Mouse (Mus musculus) heart, embryonic 12.5 days (tissue): ENCODE results near the gene C1ql4. TPM values are rescaled to one million over a fixed set of nuclear protein-coding genes. Genes with fewer than 3 reads are reported as not detected.

ENCODE experiments used
- ATAC-seq: fragments of 200-750 bp; cut with Nextera tagmentation; 2 replicates; pipeline ENCODE4 v1.8.0; 2017; ENCODE audit warnings: moderate TSS enrichment, moderate library complexity; ENCODE audit not compliant: insufficient number of reproducible peaks, low FRiP score
- H3K27ac ChIP-seq: fragments of 300-500 bp; sonication (generic); 2 replicates; pipeline ENCODE4 v1.5.1; 2016; ENCODE audit warnings: mild to moderate bottlenecking, moderate library complexity; ENCODE audit not compliant: poor library complexity, severe bottlenecking
- H3K27me3 ChIP-seq: fragments of 300-500 bp; sonication (generic); replicated peaks from 2 replicates; pipeline ENCODE4 v1.6.1; 2016; ENCODE audit warnings: mild to moderate bottlenecking, moderate library complexity
- H3K36me3 ChIP-seq: fragments of 300-500 bp; sonication (generic); 2 replicates; pipeline ENCODE4 v1.6.1; 2016; ENCODE audit warnings: mild to moderate bottlenecking, moderate library complexity
- H3K4me1 ChIP-seq: fragments of 300-500 bp; sonication (generic); replicated peaks from 2 replicates; pipeline ENCODE4 v1.6.1; 2016; ENCODE audit warnings: mild to moderate bottlenecking
- H3K4me2 ChIP-seq: fragments of 300-500 bp; sonication (generic); 2 replicates; pipeline ENCODE4 v1.6.1; 2016; ENCODE audit warnings: mild to moderate bottlenecking, moderate library complexity
- H3K4me3 ChIP-seq: fragments of 300-500 bp; sonication (generic); 2 replicates; pipeline ENCODE4 v1.5.1; 2016; ENCODE audit warnings: mild to moderate bottlenecking
- H3K9ac ChIP-seq: fragments of 300-500 bp; sonication (generic); 2 replicates; pipeline ENCODE4 v1.6.1; 2016; ENCODE audit warnings: mild to moderate bottlenecking, moderate library complexity
- H3K9me3 ChIP-seq: fragments of 300-500 bp; sonication (generic); replicated peaks from 2 replicates; pipeline ENCODE4 v1.6.1; 2016; ENCODE audit warnings: mild to moderate bottlenecking, moderate library complexity
- WGBS: fragments of 180-500 bp; shearing (Covaris S2); methylation state at CpG from one replicate; pipeline ENCODE4 v1.1.7; 2016; 5-methylcytosine and 5-hydroxymethylcytosine counted together
- polyA plus RNA-seq: library from polyadenylated mRNA; unstranded; fragments of >200 nt; fragmentation: Nextera tagmentation; extraction: Ambion mirVana; gene quantifications from 2 replicates; pipeline ENCODE4 v1.2.1, GENCODE M21; 2016

The C1ql4 gene
- polyA plus RNA-seq, 1 experiment from 2014 or later, result 0.34 TPM

GRCm38 (mm10) chr15:99098493-99098861 is 10.9 kb upstream of the C1ql4 start:
- no peak for ATAC-seq
- Histone ChIP-seq H3K27ac (no peak overlapping the region), H3K4me1 (peaks cover 46% of the 10 kb centered on the region), H3K36me3 (no peaks in the 10 kb centered on the region), H3K27me3 (peaks cover 60% of the 10 kb centered on the region), H3K4me2 (peak overlapping the region; percentile 73), H3K9me3 (no peaks in the 10 kb centered on the region), H3K4me3 (peak overlapping the region; percentile 48), H3K9ac (peak overlapping the region; percentile 61)
- WGBS, result 3% methylated on average over 9 of the region's 9 CpGs

- Histone ChIP-seq H3K27me3 (peaks cover 65% of the 10 kb centered on the region), H3K9me3 (no peaks in the 10 kb centered on the region), H3K9ac (peak overlapping the region; percentile 61), H3K4me1 (peaks cover 48% of the 10 kb centered on the region), H3K4me2 (peak overlapping the region; percentile 73), H3K4me3 (peak overlapping the region; percentile 48), H3K27ac (no peak overlapping the region), H3K36me3 (no peaks in the 10 kb centered on the region)
- ATAC-seq, result no peak
- 1% methylated on average over 39 of the region's 39 CpGs for WGBS
Observed at GRCm38 (mm10) chr15:99097840-99098492, 10.3 kb upstream of the C1ql4 start.

- Histone ChIP-seq H3K36me3 (no peaks in the 10 kb centered on the region), H3K9me3 (no peaks in the 10 kb centered on the region), H3K27ac (no peak overlapping the region), H3K4me3 (peak overlapping the region; percentile 48), H3K4me2 (peak overlapping the region; percentile 73), H3K9ac (peak overlapping the region; percentile 61), H3K27me3 (peaks cover 75% of the 10 kb centered on the region), H3K4me1 (peaks cover 52% of the 10 kb centered on the region)
- ATAC-seq, result no peak
- WGBS, result under 1% methylated on average over 58 of the region's 58 CpGs
Observed at GRCm38 (mm10) chr15:99096831-99097500, 9.3 kb upstream of the C1ql4 start.

GRCm38 (mm10) chr15:99096061-99096793 is 8.6 kb upstream of the C1ql4 start:
- Histone ChIP-seq H3K4me2 (peak overlapping the region; percentile 73), H3K4me3 (peak overlapping the region; percentile 48), H3K9me3 (no peaks in the 10 kb centered on the region), H3K27ac (no peak overlapping the region), H3K27me3 (peaks cover 82% of the 10 kb centered on the region), H3K9ac (peak overlapping the region; percentile 61), H3K36me3 (no peaks in the 10 kb centered on the region), H3K4me1 (peaks cover 52% of the 10 kb centered on the region)
- WGBS, result 6% methylated on average over 24 of the region's 24 CpGs
- no peak for ATAC-seq

- H3K9me3 ChIP-seq, result no peaks in the 10 kb centered on the region
- no peak overlapping the region for H3K4me2 ChIP-seq
- WGBS, result 7% methylated on average over 6 of the region's 6 CpGs
- H3K4me1 ChIP-seq, result peaks cover 52% of the 10 kb centered on the region
- ATAC-seq, result no peak
- no peaks in the 10 kb centered on the region for H3K36me3 ChIP-seq
- H3K9ac ChIP-seq, result no peak overlapping the region
- no peak overlapping the region for H3K4me3 ChIP-seq
- H3K27me3 ChIP-seq, result peaks cover 91% of the 10 kb centered on the region
- no peak overlapping the region for H3K27ac ChIP-seq
Observed at GRCm38 (mm10) chr15:99095356-99095755, 7.7 kb upstream of the C1ql4 start.

- Histone ChIP-seq H3K36me3 (no peaks in the 10 kb centered on the region), H3K9ac (no peak overlapping the region), H3K27me3 (peaks cover 93% of the 10 kb centered on the region), H3K27ac (no peak overlapping the region), H3K4me2 (peak overlapping the region; percentile 29), H3K4me3 (peak overlapping the region; percentile 18; the same call in 1 of the 2 replicates), H3K9me3 (no peaks in the 10 kb centered on the region), H3K4me1 (peaks cover 52% of the 10 kb centered on the region)
- WGBS, result 2% methylated on average over 27 of the region's 27 CpGs
- ATAC-seq, result no peak
Observed at GRCm38 (mm10) chr15:99094631-99095270, 7.1 kb upstream of the C1ql4 start.

- Histone ChIP-seq H3K27me3 (peaks cover 95% of the 10 kb centered on the region), H3K9me3 (no peaks in the 10 kb centered on the region), H3K4me3 (peak overlapping the region; percentile 55), H3K4me2 (peak overlapping the region; percentile 91), H3K36me3 (no peaks in the 10 kb centered on the region), H3K4me1 (peaks cover 51% of the 10 kb centered on the region), H3K27ac (no peak overlapping the region), H3K9ac (peak overlapping the region; percentile 68)
- 1% methylated on average over 56 of the region's 56 CpGs for WGBS
- ATAC-seq, result peak; percentile 29; the same call in 1 of the 2 replicates
Observed at GRCm38 (mm10) chr15:99093291-99094258, 6.0 kb upstream of the C1ql4 start.

GRCm38 (mm10) chr15:99092870-99093269 is 5.3 kb upstream of the C1ql4 start, which contains the start of gene Dnajc22:
Gene Dnajc22, plus strand, starts transcription at chr15:99093170.
- no peak for ATAC-seq
- Histone ChIP-seq H3K36me3 (no peaks in the 10 kb centered on the region), H3K27ac (no peak within 1 kb of the TSS), H3K9me3 (no peaks in the 10 kb centered on the region), H3K27me3 (peaks cover 97% of the 10 kb centered on the region), H3K4me1 (peaks cover 49% of the 10 kb centered on the region), H3K4me2 (peak within 1 kb of the TSS; percentile 91), H3K9ac (peak within 1 kb of the TSS; percentile 68), H3K4me3 (peak within 1 kb of the TSS; percentile 55)
- 32% methylated on average over 8 of the region's 8 CpGs for WGBS

GRCm38 (mm10) chr15:99089069-99089468 is 1.5 kb upstream of the C1ql4 start:
- H3K9ac ChIP-seq, result peak overlapping the region; percentile 6; the same call in 1 of the 2 replicates
- no peaks in the 10 kb centered on the region for H3K36me3 ChIP-seq
- H3K9me3 ChIP-seq, result no peaks in the 10 kb centered on the region
- no peak for ATAC-seq
- H3K4me3 ChIP-seq, result peak overlapping the region; percentile 31
- no peak overlapping the region for H3K27ac ChIP-seq
- H3K27me3 ChIP-seq, result peaks cover 92% of the 10 kb centered on the region
- H3K4me2 ChIP-seq, result peak overlapping the region; percentile 59
- peaks cover 29% of the 10 kb centered on the region for H3K4me1 ChIP-seq
- WGBS, result 5% methylated on average over 14 of the region's 14 CpGs

- Histone ChIP-seq H3K27me3 (peaks cover 92% of the 10 kb centered on the region), H3K9ac (no peak overlapping the region), H3K9me3 (no peaks in the 10 kb centered on the region), H3K4me3 (peak overlapping the region; percentile 31), H3K4me1 (peaks cover 28% of the 10 kb centered on the region), H3K27ac (no peak overlapping the region), H3K4me2 (peak overlapping the region; percentile 59), H3K36me3 (peaks cover 5% of the 10 kb centered on the region; the same call in 1 of the 2 replicates)
- ATAC-seq, result peak; percentile 37
- 2% methylated on average over 27 of the region's 27 CpGs for WGBS
Observed at GRCm38 (mm10) chr15:99088292-99088691, 675 bp upstream of the C1ql4 start.
